Mouse (Mus musculus): ENCODE data around the gene Agfg1.

DNA sequence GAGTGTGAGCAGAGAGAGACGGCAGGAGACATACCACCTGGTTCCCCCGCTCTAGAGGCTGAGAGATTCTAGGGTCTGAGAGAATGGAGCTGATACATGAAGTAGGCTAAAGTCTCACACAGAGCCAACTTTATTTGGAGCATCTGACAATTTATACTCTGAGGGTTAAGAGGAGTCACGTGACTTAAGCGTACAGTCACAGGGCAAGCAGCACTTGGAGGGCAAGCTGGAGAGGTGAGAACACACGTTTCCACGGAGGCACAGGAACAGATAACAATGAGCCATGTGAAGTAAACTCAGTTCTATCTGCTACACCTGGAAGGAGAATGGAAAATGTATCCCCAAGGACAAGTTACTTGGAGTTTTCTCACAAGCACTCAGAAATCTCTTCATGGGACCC, 1.7 kb upstream of the Agfg1 start:
- peak; percentile 9; the same call in 1 of the 2 replicates for TF ChIP-seq GATA1 (IDR thresholded peaks at IDR 0.05; ENCODE audit: low read length)
- no peak for TF ChIP-seq TAL1 (IDR thresholded peaks at IDR 0.05; ENCODE audit: low read length)
